Mouse (Mus musculus) embryonic fibroblast, embryonic 13.5 days (primary cell): Measurements from ENCODE around the gene Tmigd3. TPM values are rescaled to one million over a fixed set of nuclear protein-coding genes. Genes with fewer than 3 reads are reported as not detected.
"Not testable (repeated sequence)": the region's sequence is repeated elsewhere in the genome, so short reads cannot be mapped to it uniquely, and the experiment has no call there.

Experiments used
- H3K27ac ChIP-seq: 2 replicates; pipeline ENCODE4 v1.5.1; 2012; ENCODE audit warnings: low read length, control low read depth, inconsistent platforms; ENCODE audit not compliant: insufficient read depth
- H3K4me1 ChIP-seq: 2 replicates; pipeline ENCODE4 v1.6.1; 2011; ENCODE audit warnings: low read length; ENCODE audit not compliant: control insufficient read depth, insufficient read depth
- H3K4me3 ChIP-seq: 2 replicates; pipeline ENCODE4 v1.5.1; 2011; ENCODE audit warnings: mild to moderate bottlenecking, control low read depth, low read length; ENCODE audit not compliant: insufficient read depth
- CTCF ChIP-seq: IDR thresholded peaks from 2 replicates; pipeline ENCODE4 v1.5.1; 2011; ENCODE audit warnings: mild to moderate bottlenecking, control low read depth, low read length, moderate library complexity, borderline replicate concordance; ENCODE audit not compliant: insufficient read depth
- POLR2A ChIP-seq: IDR thresholded peaks from 2 replicates; pipeline ENCODE4 v1.6.1; 2011; ENCODE audit warnings: low read depth, mild to moderate bottlenecking, control low read depth, low read length, moderate library complexity
- polyA plus RNA-seq: library from polyadenylated mRNA; stranded (reverse); fragments of >200 nt; gene quantifications from 2 replicates; pipeline ENCODE4 v1.2.4, GENCODE M21; 2011; ENCODE audit warnings: low read depth; ENCODE audit not compliant: missing spikeins, insufficient read length

The Tmigd3 gene
- polyA plus RNA-seq, 1 experiment, result not detected

DNA sequence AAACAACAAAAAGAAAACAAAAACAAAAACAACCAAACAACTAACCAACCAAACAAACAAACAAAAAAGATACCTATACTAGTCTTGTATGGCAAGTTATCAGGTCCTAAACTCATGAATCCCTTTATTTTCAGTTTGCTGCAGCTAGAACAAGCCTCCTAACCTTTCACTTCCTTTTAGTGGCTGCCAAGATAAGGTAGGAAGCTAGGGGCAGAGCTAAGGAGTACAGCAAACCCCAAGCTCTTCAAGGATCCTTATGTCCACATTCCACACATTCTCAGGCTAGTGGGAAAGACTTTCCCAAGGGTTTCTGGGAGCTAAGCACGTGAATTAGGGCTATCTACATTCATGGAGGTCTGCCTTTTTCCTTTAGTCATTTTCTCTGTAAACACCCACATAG is 44.6 kb downstream of the Tmigd3 start:
- TF ChIP-seq POLR2A (no peak), CTCF (no peak)
- no peaks in the 10 kb centered on the region for H3K4me1 ChIP-seq
- no peak overlapping the region for H3K4me3 ChIP-seq

GRCm38 (mm10) chr3:105916455-105916854 is 45.8 kb downstream of the Tmigd3 start:
- H3K4me1 ChIP-seq, H3K27ac ChIP-seq, H3K4me3 ChIP-seq: not testable (repeated sequence)

More for the DNA sequence above, 44.6 kb downstream of the Tmigd3 start:
- no peak overlapping the region for H3K27ac ChIP-seq

DNA sequence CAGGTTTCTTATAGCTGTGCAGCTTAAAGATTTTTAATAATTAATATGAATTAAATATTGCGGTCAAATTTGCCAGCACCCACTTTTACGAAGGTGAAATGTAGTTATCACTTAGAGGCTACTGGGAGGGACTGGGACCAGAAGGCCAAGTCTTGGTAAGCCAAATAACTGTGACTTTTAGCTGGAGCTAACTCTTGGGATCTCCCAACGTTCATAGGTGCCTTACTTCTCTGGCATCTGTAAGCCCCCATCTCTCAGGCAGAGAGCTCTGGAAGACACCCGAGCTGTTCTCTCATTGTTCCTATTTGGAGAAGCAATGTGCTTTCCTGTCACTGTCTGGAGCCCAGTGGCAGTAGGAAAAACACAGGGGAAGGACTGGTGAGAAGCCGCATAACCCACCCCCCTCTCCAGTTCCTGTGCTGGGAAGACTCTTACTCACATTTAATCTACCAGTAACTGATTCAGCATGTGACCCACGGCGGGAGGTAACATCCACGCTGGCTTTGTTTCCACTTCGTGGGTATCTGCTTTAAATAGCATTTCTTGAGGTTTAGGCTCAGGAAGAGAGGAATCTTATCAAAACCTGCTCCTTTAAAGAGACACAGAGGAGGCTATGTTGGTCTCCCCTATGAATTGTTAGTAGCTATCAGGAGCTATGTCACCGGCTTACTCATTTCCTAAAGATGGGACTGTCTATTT is 47.1 kb downstream of the Tmigd3 start:
- Histone ChIP-seq H3K4me3 (no peak overlapping the region), H3K4me1 (no peaks in the 10 kb centered on the region), H3K27ac (no peak overlapping the region)
- no peak for TF ChIP-seq POLR2A
- no peak for TF ChIP-seq CTCF

DNA sequence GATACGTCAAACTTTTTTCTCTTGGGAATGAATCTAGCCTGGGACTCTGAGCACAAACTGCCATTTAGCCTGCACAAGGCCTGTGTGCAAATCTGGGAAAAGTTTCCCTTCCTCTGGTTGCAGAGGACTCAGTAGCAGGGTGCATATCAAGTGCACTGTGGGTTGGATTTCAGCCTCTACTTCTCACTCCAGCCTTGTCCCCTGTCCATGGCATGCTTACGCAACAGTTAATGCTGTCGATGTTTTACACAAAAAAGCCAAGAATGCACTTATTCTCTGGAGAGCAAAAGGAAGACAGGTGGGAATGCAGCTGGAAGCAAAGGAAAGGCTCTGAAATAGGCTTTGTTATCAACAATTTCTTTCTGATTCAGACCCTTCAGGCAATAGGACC is 47.6 kb downstream of the Tmigd3 start:
- no peak overlapping the region for H3K4me3 ChIP-seq
- no peak for TF ChIP-seq POLR2A
- TF ChIP-seq CTCF, result no peak

DNA sequence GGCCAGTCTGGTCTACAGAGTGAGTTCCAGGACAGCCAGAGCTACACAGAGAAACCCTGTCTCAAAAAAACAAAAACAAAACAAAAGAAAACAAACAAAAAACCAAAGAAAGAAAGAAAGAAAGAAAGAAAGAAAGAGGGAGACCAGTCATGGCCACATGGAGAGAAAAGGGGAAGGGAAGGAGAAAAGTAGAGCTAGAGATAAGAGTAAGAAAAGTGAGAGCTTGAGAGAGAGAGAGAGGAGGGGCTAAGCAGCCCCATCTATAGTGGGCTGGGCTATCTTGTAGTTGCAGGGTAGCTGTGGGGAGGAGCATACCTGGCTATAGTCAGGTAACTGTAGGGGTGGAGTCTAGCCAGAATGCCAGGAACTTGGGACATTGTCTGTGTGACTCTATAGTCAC is 50.0 kb downstream of the Tmigd3 start:
- H3K4me3 ChIP-seq, H3K27ac ChIP-seq: not testable (repeated sequence)

More for the DNA sequence above, 47.6 kb downstream of the Tmigd3 start:
- Histone ChIP-seq H3K4me1 (no peaks in the 10 kb centered on the region), H3K27ac (no peak overlapping the region)

GRCm38 (mm10) chr3:105921959-105922358 is 51.3 kb downstream of the Tmigd3 start:
- H3K4me1 ChIP-seq, result no peaks in the 10 kb centered on the region

More for the DNA sequence above, 50.0 kb downstream of the Tmigd3 start:
- H3K4me1 ChIP-seq, result not testable (repeated sequence)

DNA sequence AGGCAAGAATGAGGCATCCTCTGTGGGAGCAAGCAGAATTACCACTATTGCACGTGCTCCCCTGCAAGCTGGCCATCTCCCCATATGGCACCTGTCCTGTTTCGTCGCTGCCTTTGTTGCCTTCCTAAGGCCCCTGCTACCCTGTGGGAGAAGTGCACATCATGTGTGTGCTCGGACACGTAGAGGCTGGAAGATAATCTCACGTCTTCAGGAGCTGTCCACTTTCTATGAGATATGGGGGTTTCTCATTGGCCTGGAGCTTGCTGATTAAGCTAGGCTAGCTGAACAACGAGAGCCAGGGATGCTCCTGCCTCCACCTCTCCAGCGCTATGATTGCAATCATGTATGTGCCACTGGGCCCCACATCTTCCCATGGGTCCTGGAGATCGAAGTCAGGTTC is 53.9 kb downstream of the Tmigd3 start:
- TF ChIP-seq CTCF (no peak), POLR2A (no peak)
- Histone ChIP-seq H3K4me3 (no peak overlapping the region), H3K27ac (no peak overlapping the region)

More at GRCm38 (mm10) chr3:105921959-105922358, 51.3 kb downstream of the Tmigd3 start:
- Histone ChIP-seq H3K27ac (no peak overlapping the region), H3K4me3 (no peak overlapping the region)
- no peak for TF ChIP-seq POLR2A
- TF ChIP-seq CTCF, result no peak

GRCm38 (mm10) chr3:105927561-105928194 is 57.0 kb downstream of the Tmigd3 start:
- Histone ChIP-seq H3K4me3 (no peak overlapping the region), H3K27ac (no peak overlapping the region), H3K4me1 (no peaks in the 10 kb centered on the region)
- TF ChIP-seq CTCF, result no peak
- TF ChIP-seq POLR2A, result no peak

More for the DNA sequence above, 53.9 kb downstream of the Tmigd3 start:
- no peaks in the 10 kb centered on the region for H3K4me1 ChIP-seq

DNA sequence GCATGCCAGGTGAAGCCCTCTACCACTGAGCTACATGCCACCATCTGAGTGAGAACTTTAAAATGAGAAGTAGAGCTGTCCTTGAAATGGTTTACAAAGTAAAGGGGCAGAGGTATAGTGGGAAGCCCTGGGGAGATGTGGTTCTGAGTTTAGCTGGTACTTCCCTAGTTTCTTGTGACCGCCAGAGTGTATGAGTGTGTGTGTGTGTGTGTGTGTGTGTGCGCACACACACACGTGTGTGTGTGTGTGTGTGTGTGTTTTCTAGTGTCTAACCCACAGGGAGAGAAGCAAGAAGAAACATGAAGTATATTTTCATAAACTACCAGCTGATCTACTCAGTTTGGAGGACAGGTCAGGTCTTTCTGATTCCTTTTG is 57.5 kb downstream of the Tmigd3 start:
- Histone ChIP-seq H3K4me1 (no peaks in the 10 kb centered on the region), H3K27ac (no peak overlapping the region), H3K4me3 (no peak overlapping the region)
- no peak for TF ChIP-seq CTCF
- TF ChIP-seq POLR2A, result no peak

DNA sequence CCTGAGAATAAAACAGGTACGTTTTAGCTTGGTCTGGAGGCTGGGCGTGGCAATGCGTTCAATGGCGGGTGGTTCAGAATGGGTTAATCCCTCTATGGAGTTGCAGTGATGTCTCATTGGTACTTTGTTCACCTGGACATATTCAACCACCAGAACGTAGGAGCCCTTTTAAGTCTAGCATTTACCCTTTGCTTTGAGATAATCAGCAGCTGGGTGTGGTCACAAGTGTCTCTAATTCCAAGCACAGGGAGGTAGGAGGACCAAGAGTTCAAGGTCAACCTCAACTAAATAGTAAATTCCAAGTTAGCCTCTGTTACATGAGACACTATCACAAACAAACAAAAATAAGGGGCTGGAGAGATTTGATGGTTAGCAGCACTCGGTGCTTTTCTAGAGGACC is 58.1 kb downstream of the Tmigd3 start:
- no peak overlapping the region for H3K4me3 ChIP-seq
- TF ChIP-seq POLR2A (no peak), CTCF (no peak)
- no peak overlapping the region for H3K27ac ChIP-seq
- H3K4me1 ChIP-seq, result no peaks in the 10 kb centered on the region

- H3K4me3 ChIP-seq, result no peak overlapping the region
- TF ChIP-seq POLR2A (no peak), CTCF (no peak)
- no peak overlapping the region for H3K27ac ChIP-seq
- H3K4me1 ChIP-seq, result no peaks in the 10 kb centered on the region
Observed at GRCm38 (mm10) chr3:105929821-105930220, 59.1 kb downstream of the Tmigd3 start.
